In genomic region chr10:68147730-68148129, GRCm38 (mm10) we compare ENCODE assay signal across 14 mouse cellular contexts.
A peak's percentile ranks its signal among the peaks of the same experiment; 100 is the strongest.
DNase-seq lines count a peak whose midpoint lies in the region; ATAC-seq lines count a peak whose summit lies in the region.
"Had no signal": no experiment of that assay in that cellular context is flagged by ENCODE, and none has a peak within 500 bp of the region (broad histone marks: within the 10 kb centered on the region; RNA-seq: fewer than 3 reads in every experiment).

No protein-coding gene starts in this region.

- H3K4me3 ChIP-seq in heart, embryonic 10.5 days: no peak overlapping the region
- H3K4me3 ChIP-seq in limb, embryonic 12.5 days (replicated peaks): no peak overlapping the region
- H3K4me3 ChIP-seq in limb, embryonic 10.5 days: no peak overlapping the region
- no peak overlapping the region for H3K4me3 ChIP-seq in embryonic facial prominence, embryonic 15.5 days (replicated peaks)
- H3K4me3 ChIP-seq: forebrain, embryonic 13.5 days had no signal

- intact Hi-C loops in heart, postnatal 25 days (cut with DNase I): loop anchor here (2.0 to 5.0 kb wide), 5 partner anchors 57 to 273 kb away; partner anchors contain the start of gene Arid5b

- no peaks in the 10 kb centered on the region for H3K4me1 ChIP-seq in heart, embryonic 10.5 days
- peaks cover 20% of the 10 kb centered on the region for H3K4me1 ChIP-seq in limb, embryonic 12.5 days (replicated peaks)
- H3K4me1 ChIP-seq in limb, embryonic 10.5 days: peaks cover 6% of the 10 kb centered on the region; the same call in 1 of the 2 replicates
- peaks cover 35% of the 10 kb centered on the region for H3K4me1 ChIP-seq in embryonic facial prominence, embryonic 15.5 days

- H3K4me2 ChIP-seq in limb, embryonic 12.5 days: no peak overlapping the region
- no peak overlapping the region for H3K4me2 ChIP-seq in embryonic facial prominence, embryonic 15.5 days (replicated peaks)
- H3K4me2 ChIP-seq: forebrain, embryonic 13.5 days; hindbrain, embryonic 14.5 days had no signal

- no peaks in the 10 kb centered on the region for H3K9me3 ChIP-seq in heart, embryonic 10.5 days
- H3K9me3 ChIP-seq in limb, embryonic 12.5 days: peaks cover 7% of the 10 kb centered on the region; the same call in 1 of the 2 replicates
- no peaks in the 10 kb centered on the region for H3K9me3 ChIP-seq in limb, embryonic 10.5 days (replicated peaks)
- H3K9me3 ChIP-seq in embryonic facial prominence, embryonic 15.5 days (replicated peaks): no peaks in the 10 kb centered on the region

- WGBS in heart, embryonic 10.5 days: 59% methylated on average over 6 of the region's 6 CpGs
- 70% methylated on average over 6 of the region's 6 CpGs for WGBS in limb, embryonic 12.5 days
- 75% methylated on average over 6 of the region's 6 CpGs for WGBS in limb, embryonic 10.5 days
- 38% methylated on average over 6 of the region's 6 CpGs for WGBS in embryonic facial prominence, embryonic 15.5 days

- no peak overlapping the region for H3K27ac ChIP-seq in heart, embryonic 10.5 days
- 0 out of 2 replicates have a peak overlapping the region, but pooled peaks have one; percentile 29 for H3K27ac ChIP-seq in limb, embryonic 12.5 days
- H3K27ac ChIP-seq in limb, embryonic 10.5 days: no peak overlapping the region
- peak overlapping the region; percentile 68 for H3K27ac ChIP-seq in embryonic facial prominence, embryonic 15.5 days (replicated peaks)
- H3K27ac ChIP-seq: forebrain, embryonic 13.5 days; hindbrain, embryonic 14.5 days had no signal

- H3K27me3 ChIP-seq in heart, embryonic 10.5 days (ENCODE audit: insufficient read depth, poor library complexity, severe bottlenecking): no peaks in the 10 kb centered on the region
- H3K27me3 ChIP-seq in limb, embryonic 12.5 days: no peaks in the 10 kb centered on the region
- H3K27me3 ChIP-seq in limb, embryonic 10.5 days (ENCODE audit: low read depth, poor library complexity, severe bottlenecking): no peaks in the 10 kb centered on the region
- no peaks in the 10 kb centered on the region for H3K27me3 ChIP-seq in embryonic facial prominence, embryonic 15.5 days
- H3K27me3 ChIP-seq: forebrain, embryonic 13.5 days had no signal

- peak; percentile 13 for DNase-seq in heart, embryonic 10.5 days (ENCODE audit: low spot score)
- no peak for DNase-seq in heart, postnatal 25 days (ENCODE audit: low spot score)
- DNase-seq in limb, embryonic 10.5 days (ENCODE audit: low spot score): no peak
- DNase-seq in lung, postnatal 36 days: peak; percentile 41
- no peak for DNase-seq in left cerebral cortex, adult 8-10 months (ENCODE audit: low spot score in 2 of 2)
- no peak for DNase-seq in Muller cell, postnatal 12 days (ENCODE audit: inconsistent ontology term)
- DNase-seq: B cell, adult 2 months; cerebellum, adult 8-10 months; gastrocnemius, postnatal 10 days; left cerebral cortex, postnatal 4 days had no signal

- no peak for ATAC-seq in limb, embryonic 12.5 days (ENCODE audit: insufficient number of reproducible peaks, insufficient read depth, low FRiP score, low TSS enrichment, low read depth)
- no peak for ATAC-seq in embryonic facial prominence, embryonic 15.5 days (ENCODE audit: insufficient number of reproducible peaks, low FRiP score, low TSS enrichment, low read depth)
- ATAC-seq: forebrain, embryonic 13.5 days had no signal

- H3K36me3 ChIP-seq in heart, embryonic 10.5 days: 0 out of 2 replicates have a peak, but pooled peaks cover 3% of the 10 kb centered on the region
- H3K36me3 ChIP-seq in limb, embryonic 12.5 days: peaks cover 10% of the 10 kb centered on the region; the same call in 1 of the 2 replicates
- peaks cover 14% of the 10 kb centered on the region for H3K36me3 ChIP-seq in limb, embryonic 10.5 days
- peaks cover 6% of the 10 kb centered on the region; the same call in 1 of the 2 replicates for H3K36me3 ChIP-seq in embryonic facial prominence, embryonic 15.5 days

- no peak overlapping the region for H3K9ac ChIP-seq in limb, embryonic 12.5 days (replicated peaks)
- no peak overlapping the region for H3K9ac ChIP-seq in embryonic facial prominence, embryonic 15.5 days
- H3K9ac ChIP-seq: forebrain, embryonic 13.5 days; hindbrain, embryonic 14.5 days had no signal

Comparison
In these comparisons a context has a peak if more than half of its experiments do, and no peak if none do; other contexts are left out.
1. DNase-seq: peak in heart, embryonic 10.5 days (single experiment) and lung, postnatal 36 days (single experiment); none in heart, postnatal 25 days (single experiment), limb, embryonic 10.5 days (single experiment), left cerebral cortex, adult 8-10 months (0 of 2) and Muller cell, postnatal 12 days (single experiment).
2. H3K27ac ChIP-seq: peak in limb, embryonic 12.5 days (single experiment) and embryonic facial prominence, embryonic 15.5 days (single experiment); none in heart, embryonic 10.5 days (single experiment) and limb, embryonic 10.5 days (single experiment).